Mouse (Mus musculus) heart, adult 2 months (tissue): ENCODE results near the gene Ceacam19. TPM values are rescaled to one million over a fixed set of nuclear protein-coding genes. Genes with fewer than 3 reads are reported as not detected.

Experiments used
- DNase-seq, 2 experiments: peaks; one replicate each; pipeline ENCODE4 v3.0.0; 2021
- H3K27ac ChIP-seq: fragments of 200-600 bp; 2 replicates; pipeline ENCODE4 v1.8.1; 2022
- H3K27me3 ChIP-seq: fragments of 200-500 bp; 2 replicates; pipeline ENCODE4 v1.6.1; 2012; ENCODE audit warnings: mild to moderate bottlenecking, low read length, inconsistent platforms, mixed read lengths; ENCODE audit not compliant: control insufficient read depth, insufficient read depth
- H3K36me3 ChIP-seq: fragments of 200-500 bp; 2 replicates; pipeline ENCODE4 v1.6.1; 2012; ENCODE audit warnings: low read length, inconsistent platforms; ENCODE audit not compliant: control insufficient read depth, insufficient read depth
- H3K4me1 ChIP-seq: fragments of 200-500 bp; 2 replicates; pipeline ENCODE4 v1.6.1; 2011; ENCODE audit warnings: low read length; ENCODE audit not compliant: control insufficient read depth, insufficient read depth
- H3K4me3 ChIP-seq: fragments of 200-600 bp; 2 replicates; pipeline ENCODE4 v1.8.1; 2022
- H3K79me2 ChIP-seq: fragments of 200-500 bp; replicated peaks from 2 replicates; pipeline ENCODE4 v1.6.1; 2012; ENCODE audit warnings: mild to moderate bottlenecking, inconsistent platforms, low read length, moderate library complexity, mixed read lengths; ENCODE audit not compliant: control insufficient read depth, insufficient read depth
- H3K9ac ChIP-seq: fragments of 200-500 bp; 2 replicates; pipeline ENCODE4 v1.6.1; 2012; ENCODE audit warnings: low read depth, mild to moderate bottlenecking, control low read depth, inconsistent platforms, low read length, mixed read lengths
- CTCF ChIP-seq: fragments of 200-600 bp; IDR thresholded peaks from 2 replicates; pipeline ENCODE4 v1.8.1; 2022; ENCODE audit warnings: antibody characterized with exemption, mild to moderate bottlenecking, moderate library complexity
- EP300 ChIP-seq: fragments of 200-500 bp; IDR thresholded peaks from 2 replicates; pipeline ENCODE4 v1.6.1; 2011; ENCODE audit warnings: low read depth, low read length, control low read depth; ENCODE audit not compliant: insufficient read depth
- POLR2A ChIP-seq: fragments of 200-500 bp; IDR thresholded peaks from 2 replicates; pipeline ENCODE4 v1.6.1; 2011; ENCODE audit warnings: mild to moderate bottlenecking, low read depth, low read length, control low read depth; ENCODE audit not compliant: insufficient read depth
- WGBS: fragments of 180-500 bp; shearing (Covaris S2); methylation state at CpG from one replicate; pipeline ENCODE4 v1.1.7; 2018; 5-methylcytosine and 5-hydroxymethylcytosine counted together
- intact Hi-C: fragments of 180-260 bp; cut with DNase I; formaldehyde crosslinking; loops from one replicate; pipeline ENCODE4 v1.15.1; 2025
- polyA plus RNA-seq: library from polyadenylated mRNA; depleted of rRNA; stranded (reverse); fragments of >200 nt; gene quantifications from 2 replicates; pipeline ENCODE4 v1.2.3, GENCODE M21; 2012
- total RNA-seq, 2 experiments: library from RNA; stranded (reverse); gene quantifications; 2 replicates each; pipeline ENCODE4 v1.2.3; 2021

The Ceacam19 gene
- total and polyA plus RNA-seq, 3 experiments: not detected

GRCm38 (mm10) chr7:19841686-19842413 is 45.9 kb downstream of the Ceacam19 start:
- Histone ChIP-seq H3K9ac (no peak overlapping the region), H3K27ac (no peak overlapping the region), H3K4me3 (no peak overlapping the region), H3K36me3 (no peaks in the 10 kb centered on the region), H3K27me3 (no peaks in the 10 kb centered on the region), H3K79me2 (no peaks in the 10 kb centered on the region), H3K4me1 (no peaks in the 10 kb centered on the region; the same call in 1 of the 2 replicates)
- no peak for TF ChIP-seq POLR2A
- TF ChIP-seq EP300: no peak
- no peak for TF ChIP-seq CTCF
- WGBS: 79% methylated on average over 21 of the region's 21 CpGs
- intact Hi-C loops: loop anchor here (5.0 kb wide), 1 partner anchor 90 kb away; the partner anchor contains the start of gene Nectin2
- no peak for DNase-seq

- TF ChIP-seq EP300 (no peak), POLR2A (no peak), CTCF (no peak)
- no peaks in the 10 kb centered on the region; the same call in 1 of the 2 replicates for H3K4me1 ChIP-seq
- no peak overlapping the region for H3K9ac ChIP-seq
- WGBS: 85% methylated on average over 3 of the region's 3 CpGs
- DNase-seq: no peak
- no peaks in the 10 kb centered on the region for H3K79me2 ChIP-seq
- intact Hi-C loops: loop anchor here (5.0 kb wide), 1 partner anchor 89 kb away; the partner anchor contains the start of gene Nectin2
- no peaks in the 10 kb centered on the region for H3K27me3 ChIP-seq
- no peak overlapping the region for H3K27ac ChIP-seq
- no peaks in the 10 kb centered on the region for H3K36me3 ChIP-seq
- no peak overlapping the region for H3K4me3 ChIP-seq
These were observed 46.8 kb downstream of the Ceacam19 start for GRCm38 (mm10) chr7:19840936-19841335.

GRCm38 (mm10) chr7:19840371-19840770 is 47.4 kb downstream of the Ceacam19 start:
- no peak for DNase-seq
- H3K27ac ChIP-seq: no peak overlapping the region
- intact Hi-C loops: loop anchor here (5.0 kb wide), 1 partner anchor 88 kb away; the partner anchor contains the start of gene Nectin2
- H3K4me3 ChIP-seq: no peak overlapping the region
- no peak overlapping the region for H3K9ac ChIP-seq
- H3K4me1 ChIP-seq: no peaks in the 10 kb centered on the region; the same call in 1 of the 2 replicates
- no peaks in the 10 kb centered on the region for H3K79me2 ChIP-seq
- WGBS: 64% methylated on average over 4 of the region's 4 CpGs
- H3K27me3 ChIP-seq: no peaks in the 10 kb centered on the region
- H3K36me3 ChIP-seq: no peaks in the 10 kb centered on the region
- TF ChIP-seq POLR2A (no peak), CTCF (no peak), EP300 (no peak)

GRCm38 (mm10) chr7:19836843-19837242 is 50.9 kb downstream of the Ceacam19 start:
- no peaks in the 10 kb centered on the region for H3K36me3 ChIP-seq
- DNase-seq: no peak
- no peak for TF ChIP-seq EP300
- no peak for TF ChIP-seq CTCF
- no peak for TF ChIP-seq POLR2A
- H3K9ac ChIP-seq: no peak overlapping the region
- no peaks in the 10 kb centered on the region for H3K27me3 ChIP-seq
- no peaks in the 10 kb centered on the region for H3K79me2 ChIP-seq
- intact Hi-C loops: no loop called here
- H3K4me1 ChIP-seq: no peaks in the 10 kb centered on the region
- H3K27ac ChIP-seq: no peak overlapping the region
- WGBS: 43% methylated on average over 3 of the region's 3 CpGs
- H3K4me3 ChIP-seq: no peak overlapping the region

- peaks cover 9% of the 10 kb centered on the region for H3K4me1 ChIP-seq
- no peak for DNase-seq
- H3K36me3 ChIP-seq: no peaks in the 10 kb centered on the region
- no peaks in the 10 kb centered on the region for H3K79me2 ChIP-seq
- H3K27me3 ChIP-seq: no peaks in the 10 kb centered on the region
- H3K4me3 ChIP-seq: no peak overlapping the region
- TF ChIP-seq CTCF (peak; percentile 46), POLR2A (no peak), EP300 (no peak)
- WGBS: 72% methylated on average over 3 of the region's 3 CpGs
- no peak overlapping the region for H3K27ac ChIP-seq
- no peak overlapping the region for H3K9ac ChIP-seq
- intact Hi-C loops: no loop called here
These were observed 53.7 kb downstream of the Ceacam19 start for GRCm38 (mm10) chr7:19834055-19834454.

GRCm38 (mm10) chr7:19831837-19832236 is 55.9 kb downstream of the Ceacam19 start:
- 39% methylated on average over 9 of the region's 9 CpGs for WGBS
- H3K36me3 ChIP-seq: no peaks in the 10 kb centered on the region
- no peak for DNase-seq
- TF ChIP-seq EP300 (no peak), POLR2A (no peak), CTCF (no peak)
- H3K27ac ChIP-seq: no peak overlapping the region
- H3K27me3 ChIP-seq: no peaks in the 10 kb centered on the region
- H3K4me1 ChIP-seq: peaks cover 9% of the 10 kb centered on the region
- intact Hi-C loops: no loop called here
- H3K9ac ChIP-seq: no peak overlapping the region
- H3K4me3 ChIP-seq: no peak overlapping the region
- H3K79me2 ChIP-seq: no peaks in the 10 kb centered on the region
